Mouse (Mus musculus): Measurements from ENCODE around the gene Rlim. TPM values are rescaled to one million over a fixed set of nuclear protein-coding genes. Genes with fewer than 3 reads are reported as not detected.

Gene Rlim
- polyA plus RNA-seq, 1 experiment, result 1.4 TPM

DNA sequence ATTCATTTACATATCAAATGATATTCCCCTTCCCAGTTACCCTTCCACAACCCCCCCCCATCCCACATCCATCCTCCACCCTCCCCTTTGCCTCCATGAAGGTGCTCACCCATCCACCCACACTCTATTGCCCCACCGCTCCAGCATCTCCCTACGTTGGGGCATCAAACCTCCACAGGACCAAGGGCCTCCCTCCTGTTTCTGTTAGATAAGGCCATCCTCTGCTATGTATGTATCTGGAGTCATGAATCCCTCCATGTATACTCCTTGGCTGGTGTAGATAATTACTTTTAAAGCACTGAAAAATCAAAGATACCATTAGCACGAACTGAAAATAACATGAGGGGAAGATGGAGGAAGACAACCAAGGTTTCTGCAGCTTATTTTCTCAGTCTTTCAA lies 41.4 kb downstream of the Rlim start:
- Histone ChIP-seq H3K4me1 (ENCODE audit: control insufficient read depth, insufficient read depth, insufficient read length, low read length) (no peaks in the 10 kb centered on the region), H3K4me3 (ENCODE audit: low read depth, low read length) (no peak overlapping the region), H3K27me3 (ENCODE audit: control insufficient read depth, insufficient read depth, low read length) (no peaks in the 10 kb centered on the region), H3K36me3 (ENCODE audit: control insufficient read depth, insufficient read depth, low read length) (no peaks in the 10 kb centered on the region), H3K27ac (ENCODE audit: insufficient read depth, low read depth, low read length) (no peak overlapping the region)
- TF ChIP-seq POLR2A (IDR thresholded peaks at IDR 0.05; ENCODE audit: low read depth, low read length) (no peak), CTCF (IDR thresholded peaks at IDR 0.05; ENCODE audit: extremely low read depth, insufficient read length, insufficient replicate concordance, low read depth, low read length) (no peak)
- WGBS, result 84% methylated on average over 3 of the region's 3 CpGs

DNA sequence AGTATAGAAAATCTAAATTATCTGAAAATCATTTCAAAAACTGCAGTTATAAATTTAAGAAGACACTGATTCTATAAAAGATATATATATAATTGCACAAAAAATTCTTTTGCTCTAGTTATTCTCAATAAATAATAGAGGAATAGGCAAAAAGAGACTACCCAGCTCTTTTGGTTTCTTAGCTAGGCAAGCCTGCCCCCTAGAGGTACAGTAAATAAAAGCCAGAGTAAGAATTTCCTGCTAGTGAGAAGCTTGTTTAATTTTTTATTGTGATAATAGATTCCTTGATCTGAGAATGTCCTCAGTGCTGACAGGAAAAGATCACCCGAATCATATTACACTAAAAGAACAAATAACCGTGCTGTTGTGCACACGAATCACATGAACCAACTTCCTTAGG lies 43.8 kb downstream of the Rlim start:
- 24% methylated on average over 3 of the region's 3 CpGs for WGBS
- Histone ChIP-seq H3K4me1 (ENCODE audit: control insufficient read depth, insufficient read depth, insufficient read length, low read length) (no peaks in the 10 kb centered on the region), H3K27me3 (ENCODE audit: control insufficient read depth, insufficient read depth, low read length) (no peaks in the 10 kb centered on the region), H3K4me3 (ENCODE audit: low read depth, low read length) (no peak overlapping the region), H3K36me3 (ENCODE audit: control insufficient read depth, insufficient read depth, low read length) (no peaks in the 10 kb centered on the region), H3K27ac (ENCODE audit: insufficient read depth, low read depth, low read length) (no peak overlapping the region)
- no peak for TF ChIP-seq CTCF (IDR thresholded peaks at IDR 0.05; ENCODE audit: extremely low read depth, insufficient read length, insufficient replicate concordance, low read depth, low read length)
- TF ChIP-seq POLR2A (IDR thresholded peaks at IDR 0.05; ENCODE audit: low read depth, low read length), result no peak

DNA sequence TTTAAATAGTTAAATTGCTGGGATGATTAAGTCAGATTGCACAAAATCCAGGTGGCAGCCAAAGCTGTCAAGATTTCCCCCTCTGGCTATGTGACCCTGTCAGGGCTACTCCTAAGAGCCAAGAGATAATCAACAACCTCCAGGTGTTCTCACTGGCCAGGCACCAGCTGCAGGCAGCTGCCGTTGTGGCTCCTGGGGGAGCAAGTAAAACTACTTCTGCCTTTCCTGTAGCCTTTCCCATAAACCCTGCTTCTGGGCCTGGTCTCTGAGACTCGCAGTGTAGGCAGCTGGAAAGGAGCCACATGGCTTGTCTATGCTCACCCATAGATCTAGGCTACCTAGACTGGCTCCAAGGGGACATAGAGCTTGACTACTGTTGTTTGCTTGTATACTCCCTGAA lies 58.6 kb downstream of the Rlim start:
- Histone ChIP-seq H3K4me1 (ENCODE audit: control insufficient read depth, insufficient read depth, insufficient read length, low read length) (no peaks in the 10 kb centered on the region), H3K27me3 (ENCODE audit: control insufficient read depth, insufficient read depth, low read length) (no peaks in the 10 kb centered on the region), H3K36me3 (ENCODE audit: control insufficient read depth, insufficient read depth, low read length) (no peaks in the 10 kb centered on the region), H3K4me3 (ENCODE audit: low read depth, low read length) (no peak overlapping the region), H3K27ac (ENCODE audit: insufficient read depth, low read depth, low read length) (no peak overlapping the region)
- TF ChIP-seq POLR2A (IDR thresholded peaks at IDR 0.05; ENCODE audit: low read depth, low read length) (no peak), CTCF (IDR thresholded peaks at IDR 0.05; ENCODE audit: extremely low read depth, insufficient read length, insufficient replicate concordance, low read depth, low read length) (no peak)
- 23% methylated on average over 2 of the region's 2 CpGs for WGBS

DNA sequence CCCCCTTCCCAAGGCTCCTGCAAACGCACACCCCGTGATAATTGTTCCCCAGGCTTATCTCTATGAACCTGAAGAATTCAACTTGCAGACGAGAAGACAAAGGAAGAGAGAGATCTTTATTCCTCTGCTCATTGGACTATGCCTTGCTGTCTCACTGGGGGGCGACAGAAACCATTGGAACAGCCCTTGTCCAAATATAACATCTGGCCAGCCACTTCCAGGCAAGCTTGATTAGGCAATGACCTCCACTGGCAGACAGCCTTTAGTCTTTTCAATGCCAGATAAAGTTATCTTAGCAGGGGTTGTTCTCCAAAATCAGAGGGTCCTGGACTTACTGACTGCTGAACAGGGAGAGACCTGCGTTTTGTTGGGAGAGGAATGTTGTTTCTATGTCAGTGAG lies 62.1 kb downstream of the Rlim start:
- no peaks in the 10 kb centered on the region for H3K27me3 ChIP-seq (ENCODE audit: control insufficient read depth, insufficient read depth, low read length)
- H3K4me1 ChIP-seq (ENCODE audit: control insufficient read depth, insufficient read depth, insufficient read length, low read length), result no peaks in the 10 kb centered on the region
- TF ChIP-seq CTCF (IDR thresholded peaks at IDR 0.05; ENCODE audit: extremely low read depth, insufficient read length, insufficient replicate concordance, low read depth, low read length) (no peak), POLR2A (IDR thresholded peaks at IDR 0.05; ENCODE audit: low read depth, low read length) (no peak)
- H3K36me3 ChIP-seq (ENCODE audit: control insufficient read depth, insufficient read depth, low read length), result no peaks in the 10 kb centered on the region
- H3K27ac ChIP-seq (ENCODE audit: insufficient read depth, low read depth, low read length), result no peak overlapping the region
- 23% methylated on average over 5 of the region's 5 CpGs for WGBS
- no peak overlapping the region for H3K4me3 ChIP-seq (ENCODE audit: low read depth, low read length)

DNA sequence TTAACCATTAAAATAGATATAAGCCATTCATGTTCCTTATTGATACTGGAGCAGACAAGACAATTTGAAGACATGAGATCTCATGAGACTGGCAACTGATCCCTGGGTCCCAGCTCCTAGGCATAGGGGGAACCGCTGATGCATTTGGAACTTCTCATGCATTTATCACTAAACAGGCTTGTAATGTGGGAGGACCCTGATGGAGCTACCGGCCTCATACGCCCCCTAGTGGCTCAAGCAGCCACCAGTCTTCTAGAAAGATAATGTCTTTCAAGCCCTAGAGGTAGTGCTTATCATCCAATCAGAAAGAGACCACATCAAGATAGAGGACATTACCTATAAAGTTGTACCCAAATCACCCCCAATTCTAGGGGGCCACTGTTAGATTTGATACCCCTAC lies 66.3 kb downstream of the Rlim start:
- WGBS, result 6% methylated on average over 3 of the region's 3 CpGs

More for the DNA sequence above, 66.3 kb downstream of the Rlim start:
- TF ChIP-seq POLR2A (IDR thresholded peaks at IDR 0.05; ENCODE audit: low read depth, low read length) (no peak), CTCF (IDR thresholded peaks at IDR 0.05; ENCODE audit: extremely low read depth, insufficient read length, insufficient replicate concordance, low read depth, low read length) (peak; percentile 47; the same call in 1 of the 2 replicates)
- H3K27ac ChIP-seq (ENCODE audit: insufficient read depth, low read depth, low read length), result no peak overlapping the region
- no peaks in the 10 kb centered on the region for H3K36me3 ChIP-seq (ENCODE audit: control insufficient read depth, insufficient read depth, low read length)
- no peaks in the 10 kb centered on the region for H3K4me1 ChIP-seq (ENCODE audit: control insufficient read depth, insufficient read depth, insufficient read length, low read length)
- no peak overlapping the region for H3K4me3 ChIP-seq (ENCODE audit: low read depth, low read length)
- H3K27me3 ChIP-seq (ENCODE audit: control insufficient read depth, insufficient read depth, low read length), result no peaks in the 10 kb centered on the region

Other genes starting within 250 kb of the Rlim start
- gene Slc16a2, start 159.3 kb downstream of the Rlim start, polyA plus RNA-seq (2012; rRNA removed), result 1.7 and 1.9 TPM in 2 replicates
- 0.08 TPM in 1 of 2 replicates, not detected in the other for gene Nexmif, start 219.9 kb upstream of the Rlim start, polyA plus RNA-seq (2012; rRNA removed)

All from small intestine, adult 2 months (tissue).